Mouse (Mus musculus) urinary bladder, postnatal 0 days (tissue): ENCODE results near the gene Gm5725. TPM values are rescaled to one million over a fixed set of nuclear protein-coding genes. Genes with fewer than 3 reads are reported as not detected.

Experiments used
- polyA plus RNA-seq: library from polyadenylated mRNA; unstranded; fragments of >200 nt; fragmentation: Nextera tagmentation; extraction: Ambion mirVana; gene quantifications from 2 replicates; pipeline ENCODE4 v1.2.1, GENCODE M21; 2015

Gene Gm5725
- not detected in 2 replicates for polyA plus RNA-seq

DNA sequence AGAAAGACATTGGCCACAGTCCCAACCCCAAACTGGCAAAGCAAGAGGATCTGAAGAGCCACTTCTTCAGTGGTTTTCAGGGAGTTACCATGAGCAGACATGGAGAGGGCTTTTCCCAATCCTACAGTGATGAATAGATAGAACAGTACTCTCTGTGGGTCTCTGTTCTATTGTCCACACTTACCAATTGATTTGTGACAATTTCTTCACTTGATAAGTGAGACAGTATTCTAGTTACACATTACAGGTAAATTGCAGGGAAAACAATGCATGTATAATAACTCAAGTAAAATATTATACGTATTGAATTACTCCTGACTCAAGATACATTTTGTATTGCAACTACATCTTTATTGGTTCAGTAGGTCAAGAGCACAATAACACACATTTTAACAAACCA, at the start of gene Gm5725:
Gene Gm5725, minus strand, starts transcription at position 101 of the 400 bp plus-strand sequence.

DNA sequence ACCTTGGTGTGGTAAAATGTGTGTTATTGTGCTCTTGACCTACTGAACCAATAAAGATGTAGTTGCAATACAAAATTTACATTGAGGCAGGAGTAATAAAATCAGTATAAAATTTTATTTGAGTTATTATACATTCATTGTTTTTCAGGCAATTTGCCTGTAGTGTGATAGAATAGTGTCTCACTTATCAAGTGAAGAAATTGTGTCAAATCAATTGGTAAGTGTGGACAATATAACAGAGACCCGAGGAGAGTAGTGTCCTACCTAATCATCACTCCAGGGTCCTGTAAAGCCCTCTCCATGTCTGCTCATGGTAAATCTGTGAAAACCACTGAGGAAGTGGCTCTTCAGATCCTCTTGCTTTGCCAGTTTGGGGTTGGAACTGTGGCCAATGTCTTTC, 12.0 kb downstream of the Gm5725 start, which contains the start of gene Vmn1r135:
Gene Vmn1r135, plus strand, starts transcription at position 301 of the 400 bp plus-strand sequence.

GRCm38 (mm10) chr7:21796628-21797027, 47.4 kb downstream of the Gm5725 start, which contains the start of gene Gm4177:
TSS of gene Gm4177 (minus strand) at chr7:21796728.

Other genes starting within 250 kb of the Gm5725 start
- gene Vmn1r132, start 230.2 kb downstream of the Gm5725 start, polyA plus RNA-seq, result not detected in 2 replicates
- gene Gm4175, start 82.8 kb downstream of the Gm5725 start, polyA plus RNA-seq, result not detected in 2 replicates
- gene Gm4177, start 47.5 kb downstream of the Gm5725 start, polyA plus RNA-seq, result not detected in 2 replicates
- not detected in 2 replicates for gene Vmn1r135, start 11.9 kb downstream of the Gm5725 start, polyA plus RNA-seq
- gene Gm5891, start 77.0 kb upstream of the Gm5725 start, polyA plus RNA-seq, result not detected in 2 replicates
- gene Vmn1r137, start 150.3 kb upstream of the Gm5725 start, polyA plus RNA-seq, result not detected in 2 replicates
- gene Vmn1r138, start 184.6 kb upstream of the Gm5725 start, polyA plus RNA-seq, result not detected in 2 replicates
- not detected in 2 replicates for gene Gm6176, start 212.0 kb upstream of the Gm5725 start, polyA plus RNA-seq
- not detected in 2 replicates for gene Vmn1r139, start 224.8 kb upstream of the Gm5725 start, polyA plus RNA-seq